Mouse (Mus musculus): ENCODE measurements around the gene Gpn3. TPM values are rescaled to one million over a fixed set of nuclear protein-coding genes. Genes with fewer than 3 reads are reported as not detected.

Gene Gpn3
- 72.8 and 78.0 TPM in 2 replicates for polyA plus RNA-seq (2015; fragmentation: Nextera tagmentation; extraction: Ambion mirVana)

GRCm38 (mm10) chr5:122371591-122372191, at the start of gene Gpn3:
TSS of gene Gpn3 (plus strand) at chr5:122371876.
- Histone ChIP-seq H3K27me3 (ENCODE audit: insufficient read depth, low read length) (no peaks in the 10 kb centered on the region), H3K27ac (ENCODE audit: low read length) (peak within 1 kb of the TSS; percentile 90), H3K9ac (replicated peaks; ENCODE audit: low read length) (peak within 1 kb of the TSS; percentile 85), H3K36me3 (ENCODE audit: insufficient read depth, low read length) (peaks cover 29% of the 10 kb centered on the region), H3K4me3 (ENCODE audit: low read length) (peak within 1 kb of the TSS; percentile 90), H3K9me3 (ENCODE audit: low read length) (no peaks in the 10 kb centered on the region), H3K4me2 (replicated peaks; ENCODE audit: low read depth, low read length) (peak within 1 kb of the TSS; percentile 84), H3K4me1 (ENCODE audit: insufficient read depth, low read length) (peaks cover 16% of the 10 kb centered on the region)
- ATAC-seq (ENCODE audit: low FRiP score, low TSS enrichment) = peak; percentile 76
- under 1% methylated on average over 30 of the region's 46 CpGs for WGBS

DNA sequence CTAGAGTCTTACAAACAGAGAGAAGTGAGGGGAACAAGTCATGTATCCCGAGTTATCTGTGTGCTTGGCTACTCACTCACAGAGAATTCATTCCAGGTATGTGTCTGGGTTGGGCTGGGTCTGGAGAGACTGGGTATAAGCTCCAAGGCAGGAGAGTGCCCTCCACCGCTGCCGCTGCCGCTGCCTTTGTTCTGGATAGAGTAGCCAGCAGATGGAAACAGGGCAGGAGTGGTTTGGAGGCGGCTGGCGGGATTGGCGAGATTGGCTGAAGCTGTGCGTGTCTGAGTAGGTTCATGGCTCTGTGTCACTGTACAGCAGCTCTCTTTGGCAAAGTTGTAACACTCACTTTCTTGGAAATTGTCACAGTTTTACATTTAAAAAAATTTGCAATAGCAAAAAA, 48.2 kb upstream of the Gpn3 start:
- Histone ChIP-seq H3K4me2 (replicated peaks; ENCODE audit: low read depth, low read length) (no peak overlapping the region), H3K27me3 (ENCODE audit: insufficient read depth, low read length) (no peaks in the 10 kb centered on the region), H3K4me1 (ENCODE audit: insufficient read depth, low read length) (no peaks in the 10 kb centered on the region), H3K9me3 (ENCODE audit: low read length) (no peaks in the 10 kb centered on the region), H3K27ac (ENCODE audit: low read length) (no peak overlapping the region), H3K4me3 (ENCODE audit: low read length) (no peak overlapping the region), H3K36me3 (ENCODE audit: insufficient read depth, low read length) (peaks cover 24% of the 10 kb centered on the region), H3K9ac (replicated peaks; ENCODE audit: low read length) (no peak overlapping the region)
- WGBS = 75% methylated on average over 8 of the region's 8 CpGs
- ATAC-seq (ENCODE audit: low FRiP score, low TSS enrichment) = no peak

- H3K4me3 ChIP-seq (ENCODE audit: low read length) = no peak overlapping the region
- H3K9me3 ChIP-seq (ENCODE audit: low read length) = no peaks in the 10 kb centered on the region
- no peak overlapping the region for H3K9ac ChIP-seq (replicated peaks; ENCODE audit: low read length)
- no peaks in the 10 kb centered on the region for H3K27me3 ChIP-seq (ENCODE audit: insufficient read depth, low read length)
- no peak overlapping the region for H3K27ac ChIP-seq (ENCODE audit: low read length)
- no peaks in the 10 kb centered on the region for H3K4me1 ChIP-seq (ENCODE audit: insufficient read depth, low read length)
- H3K4me2 ChIP-seq (replicated peaks; ENCODE audit: low read depth, low read length) = no peak overlapping the region
- ATAC-seq (ENCODE audit: low FRiP score, low TSS enrichment) = no peak
- peaks cover 22% of the 10 kb centered on the region for H3K36me3 ChIP-seq (ENCODE audit: insufficient read depth, low read length)
- WGBS = 87% methylated on average over 23 of the region's 23 CpGs
These were observed 46.9 kb upstream of the Gpn3 start for GRCm38 (mm10) chr5:122324608-122325431.

DNA sequence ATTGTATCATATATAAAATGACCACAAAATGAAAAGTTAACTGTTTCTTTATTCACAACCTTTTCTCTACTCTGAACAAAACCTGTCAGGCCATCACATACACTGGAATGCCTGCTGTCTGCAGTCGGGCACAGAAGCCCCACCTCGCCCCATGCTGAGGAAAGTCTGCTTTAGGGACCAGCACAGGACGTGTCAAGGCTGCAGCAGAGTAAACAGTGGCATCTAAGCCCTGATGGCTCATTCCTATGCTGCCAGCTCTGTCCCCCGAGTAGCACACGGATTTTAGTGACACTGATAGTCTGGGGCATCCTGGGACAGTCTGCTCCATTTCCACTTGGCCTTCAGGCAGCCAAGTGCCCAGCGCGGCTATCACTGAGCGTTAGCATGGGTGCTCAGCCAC, 46.2 kb upstream of the Gpn3 start:
- Histone ChIP-seq H3K9ac (replicated peaks; ENCODE audit: low read length) (no peak overlapping the region), H3K27me3 (ENCODE audit: insufficient read depth, low read length) (no peaks in the 10 kb centered on the region), H3K4me3 (ENCODE audit: low read length) (no peak overlapping the region), H3K9me3 (ENCODE audit: low read length) (no peaks in the 10 kb centered on the region), H3K4me2 (replicated peaks; ENCODE audit: low read depth, low read length) (no peak overlapping the region), H3K27ac (ENCODE audit: low read length) (no peak overlapping the region), H3K36me3 (ENCODE audit: insufficient read depth, low read length) (peaks cover 18% of the 10 kb centered on the region), H3K4me1 (ENCODE audit: insufficient read depth, low read length) (no peaks in the 10 kb centered on the region)
- 90% methylated on average over 8 of the region's 8 CpGs for WGBS
- no peak for ATAC-seq (ENCODE audit: low FRiP score, low TSS enrichment)

GRCm38 (mm10) chr5:122327283-122327682, 44.4 kb upstream of the Gpn3 start:
- Histone ChIP-seq H3K4me2 (replicated peaks; ENCODE audit: low read depth, low read length) (no peak overlapping the region), H3K4me1 (ENCODE audit: insufficient read depth, low read length) (no peaks in the 10 kb centered on the region), H3K27me3 (ENCODE audit: insufficient read depth, low read length) (no peaks in the 10 kb centered on the region), H3K9ac (replicated peaks; ENCODE audit: low read length) (no peak overlapping the region), H3K27ac (ENCODE audit: low read length) (no peak overlapping the region), H3K36me3 (ENCODE audit: insufficient read depth, low read length) (peaks cover 15% of the 10 kb centered on the region), H3K4me3 (ENCODE audit: low read length) (no peak overlapping the region), H3K9me3 (ENCODE audit: low read length) (no peaks in the 10 kb centered on the region)
- 81% methylated on average over 3 of the region's 3 CpGs for WGBS
- ATAC-seq (ENCODE audit: low FRiP score, low TSS enrichment) = no peak

- Histone ChIP-seq H3K27ac (ENCODE audit: low read length) (no peak overlapping the region), H3K27me3 (ENCODE audit: insufficient read depth, low read length) (no peaks in the 10 kb centered on the region), H3K9me3 (ENCODE audit: low read length) (no peaks in the 10 kb centered on the region), H3K4me2 (replicated peaks; ENCODE audit: low read depth, low read length) (no peak overlapping the region), H3K4me1 (ENCODE audit: insufficient read depth, low read length) (no peaks in the 10 kb centered on the region), H3K4me3 (ENCODE audit: low read length) (no peak overlapping the region), H3K9ac (replicated peaks; ENCODE audit: low read length) (no peak overlapping the region), H3K36me3 (ENCODE audit: insufficient read depth, low read length) (peaks cover 7% of the 10 kb centered on the region; the same call in 1 of the 2 replicates)
- 75% methylated on average over 4 of the region's 4 CpGs for WGBS
- no peak for ATAC-seq (ENCODE audit: low FRiP score, low TSS enrichment)
These were observed 41.4 kb upstream of the Gpn3 start for GRCm38 (mm10) chr5:122330269-122330668.

DNA sequence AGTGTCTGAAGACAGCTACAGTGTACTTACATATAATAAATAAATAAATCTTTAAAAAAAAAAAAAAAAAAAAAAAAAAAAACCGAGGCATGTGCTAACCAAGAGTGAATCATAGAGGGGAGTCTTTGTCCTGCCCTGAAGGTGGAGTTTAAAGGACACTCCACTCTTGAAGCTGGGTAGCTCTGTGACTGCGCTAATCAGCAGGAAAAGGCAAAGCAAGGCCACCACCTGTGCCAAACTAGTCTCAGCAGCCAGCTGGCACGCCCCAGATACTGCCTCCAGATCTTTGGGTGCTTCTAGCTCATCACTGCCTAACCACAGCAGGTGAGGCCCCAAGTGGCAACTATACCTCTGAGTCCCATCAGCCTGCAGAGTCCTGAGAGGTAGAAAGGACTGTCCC, 37.0 kb upstream of the Gpn3 start:
- H3K36me3 ChIP-seq (ENCODE audit: insufficient read depth, low read length) = no peaks in the 10 kb centered on the region
- ATAC-seq (ENCODE audit: low FRiP score, low TSS enrichment) = no peak
- 84% methylated on average over 3 of the region's 3 CpGs for WGBS

DNA sequence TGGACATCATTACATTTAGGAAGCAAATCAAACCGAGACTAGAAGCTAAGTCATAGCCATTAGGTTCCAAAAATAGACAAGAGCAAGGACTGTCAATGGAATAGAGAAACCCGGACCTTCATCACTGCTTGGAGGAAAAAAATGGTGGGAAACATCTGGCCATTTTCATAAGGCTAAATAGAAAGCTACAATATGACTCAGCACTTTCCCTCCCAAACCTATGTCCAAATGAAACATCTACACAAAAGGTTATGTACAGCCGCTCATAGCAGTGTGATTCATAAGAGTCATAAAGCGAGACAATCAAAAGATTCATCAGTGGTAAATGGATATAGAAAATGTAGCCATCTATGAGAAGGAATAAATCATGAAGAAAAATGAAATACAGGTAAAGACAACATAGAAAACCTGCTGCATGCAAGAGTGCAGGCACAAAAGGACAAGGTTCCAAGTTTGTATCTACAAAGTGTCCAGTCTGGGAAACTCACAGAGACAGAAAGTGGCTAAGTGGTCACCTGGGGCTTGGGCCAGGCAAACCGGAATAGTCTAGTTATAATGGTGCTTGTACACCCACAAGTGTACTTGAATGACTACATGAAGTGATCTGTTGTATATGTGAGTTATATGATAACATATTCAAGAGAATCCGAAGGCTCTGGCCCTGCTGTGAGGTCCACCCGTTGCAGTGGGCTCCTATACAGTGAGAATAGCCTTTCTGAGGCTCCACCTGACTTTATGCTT, 35.0 kb upstream of the Gpn3 start:
- H3K27me3 ChIP-seq (ENCODE audit: insufficient read depth, low read length) = no peaks in the 10 kb centered on the region
- no peaks in the 10 kb centered on the region for H3K4me1 ChIP-seq (ENCODE audit: insufficient read depth, low read length)
- no peak overlapping the region for H3K4me3 ChIP-seq (ENCODE audit: low read length)
- WGBS = 87% methylated on average over 7 of the region's 7 CpGs
- H3K27ac ChIP-seq (ENCODE audit: low read length) = no peak overlapping the region
- H3K9ac ChIP-seq (replicated peaks; ENCODE audit: low read length) = no peak overlapping the region
- H3K4me2 ChIP-seq (replicated peaks; ENCODE audit: low read depth, low read length) = no peak overlapping the region
- no peak for ATAC-seq (ENCODE audit: low FRiP score, low TSS enrichment)
- H3K36me3 ChIP-seq (ENCODE audit: insufficient read depth, low read length) = no peaks in the 10 kb centered on the region
- H3K9me3 ChIP-seq (ENCODE audit: low read length) = no peaks in the 10 kb centered on the region

More for the DNA sequence above, 37.0 kb upstream of the Gpn3 start:
- no peak overlapping the region for H3K9ac ChIP-seq (replicated peaks; ENCODE audit: low read length)
- H3K4me1 ChIP-seq (ENCODE audit: insufficient read depth, low read length) = no peaks in the 10 kb centered on the region
- H3K9me3 ChIP-seq (ENCODE audit: low read length) = no peaks in the 10 kb centered on the region
- no peak overlapping the region for H3K27ac ChIP-seq (ENCODE audit: low read length)
- H3K27me3 ChIP-seq (ENCODE audit: insufficient read depth, low read length) = no peaks in the 10 kb centered on the region
- H3K4me2 ChIP-seq (replicated peaks; ENCODE audit: low read depth, low read length) = no peak overlapping the region
- no peak overlapping the region for H3K4me3 ChIP-seq (ENCODE audit: low read length)

- Histone ChIP-seq H3K27ac (ENCODE audit: low read length) (no peak overlapping the region), H3K27me3 (ENCODE audit: insufficient read depth, low read length) (no peaks in the 10 kb centered on the region), H3K4me2 (replicated peaks; ENCODE audit: low read depth, low read length) (no peak overlapping the region), H3K9me3 (ENCODE audit: low read length) (peaks cover 3% of the 10 kb centered on the region; the same call in 1 of the 2 replicates), H3K36me3 (ENCODE audit: insufficient read depth, low read length) (no peaks in the 10 kb centered on the region), H3K4me3 (ENCODE audit: low read length) (no peak overlapping the region), H3K4me1 (ENCODE audit: insufficient read depth, low read length) (no peaks in the 10 kb centered on the region), H3K9ac (replicated peaks; ENCODE audit: low read length) (no peak overlapping the region)
- 74% methylated on average over 1 of the region's 1 CpGs for WGBS
- ATAC-seq (ENCODE audit: low FRiP score, low TSS enrichment) = no peak
These were observed 28.8 kb upstream of the Gpn3 start for GRCm38 (mm10) chr5:122342874-122343273.
